Mouse (Mus musculus): ENCODE data around the gene Cdk15. TPM values are rescaled to one million over a fixed set of nuclear protein-coding genes. Genes with fewer than 3 reads are reported as not detected.

Gene Cdk15
- total RNA-seq, 1 experiment from 2014 or later: not detected

GRCm38 (mm10) chr1:59385641-59386040, 128.9 kb downstream of the Cdk15 start:
- no peak for ATAC-seq (replicated peaks in 1 of 2; ENCODE audit: insufficient read depth in 1 of 2, low FRiP score in 2 of 2, low TSS enrichment in 1 of 2, low read depth in 1 of 2, poor library complexity in 2 of 2, severe bottlenecking in 2 of 2)

- ATAC-seq (replicated peaks in 1 of 2; ENCODE audit: insufficient read depth in 1 of 2, low FRiP score in 2 of 2, low TSS enrichment in 1 of 2, low read depth in 1 of 2, poor library complexity in 2 of 2, severe bottlenecking in 2 of 2): no peak
These were observed 131.0 kb downstream of the Cdk15 start for GRCm38 (mm10) chr1:59387542-59388314.

- no peak for ATAC-seq (replicated peaks in 1 of 2; ENCODE audit: insufficient read depth in 1 of 2, low FRiP score in 2 of 2, low TSS enrichment in 1 of 2, low read depth in 1 of 2, poor library complexity in 2 of 2, severe bottlenecking in 2 of 2)
These were observed 132.5 kb downstream of the Cdk15 start for GRCm38 (mm10) chr1:59389181-59389580.

DNA sequence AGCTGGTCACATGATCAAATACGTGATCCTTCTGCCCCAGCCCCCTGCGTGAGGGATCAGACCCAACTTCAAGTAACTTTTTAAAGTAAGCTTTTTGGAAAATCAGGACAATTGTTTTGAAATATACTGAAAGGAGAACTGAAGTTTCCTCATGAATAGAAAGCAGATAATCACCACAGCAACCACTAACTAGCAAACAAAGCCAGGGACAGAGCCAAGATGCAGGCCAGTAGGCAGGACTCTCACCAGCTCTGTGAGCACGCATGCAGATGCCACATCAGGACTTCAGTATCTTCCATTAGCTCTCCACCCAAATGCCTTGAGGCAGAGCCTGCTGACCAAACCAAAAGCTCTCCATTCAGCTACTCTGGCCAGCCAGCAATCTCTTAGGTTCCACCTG, 135.0 kb downstream of the Cdk15 start:
- ATAC-seq (replicated peaks in 1 of 2; ENCODE audit: insufficient read depth in 1 of 2, low FRiP score in 2 of 2, low TSS enrichment in 1 of 2, low read depth in 1 of 2, poor library complexity in 2 of 2, severe bottlenecking in 2 of 2): no peak

- no peak for ATAC-seq (replicated peaks in 1 of 2; ENCODE audit: insufficient read depth in 1 of 2, low FRiP score in 2 of 2, low TSS enrichment in 1 of 2, low read depth in 1 of 2, poor library complexity in 2 of 2, severe bottlenecking in 2 of 2)
These were observed 137.4 kb downstream of the Cdk15 start for GRCm38 (mm10) chr1:59394072-59394471.

DNA sequence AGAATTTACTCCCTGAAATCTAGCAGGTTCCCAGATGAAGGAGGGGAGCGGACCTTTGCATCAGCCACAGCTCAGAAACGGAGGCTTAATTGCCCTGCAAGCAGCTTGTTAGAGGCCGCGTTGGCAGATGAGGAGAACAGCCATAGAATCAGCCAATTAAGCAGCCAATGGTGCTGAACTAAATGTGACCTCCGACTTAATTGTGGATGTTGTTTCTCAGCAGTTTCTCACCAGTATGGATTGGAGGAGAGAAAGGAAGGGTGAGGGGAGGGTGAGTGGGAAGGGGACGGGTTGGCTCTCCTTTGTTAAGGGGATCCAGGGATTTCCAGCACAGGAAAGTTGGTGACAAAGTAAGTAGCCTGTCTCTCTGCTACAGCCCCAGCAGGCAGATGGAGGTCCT, 137.9 kb downstream of the Cdk15 start:
- ATAC-seq (replicated peaks in 1 of 2; ENCODE audit: insufficient read depth in 1 of 2, low FRiP score in 2 of 2, low TSS enrichment in 1 of 2, low read depth in 1 of 2, poor library complexity in 2 of 2, severe bottlenecking in 2 of 2): no peak

DNA sequence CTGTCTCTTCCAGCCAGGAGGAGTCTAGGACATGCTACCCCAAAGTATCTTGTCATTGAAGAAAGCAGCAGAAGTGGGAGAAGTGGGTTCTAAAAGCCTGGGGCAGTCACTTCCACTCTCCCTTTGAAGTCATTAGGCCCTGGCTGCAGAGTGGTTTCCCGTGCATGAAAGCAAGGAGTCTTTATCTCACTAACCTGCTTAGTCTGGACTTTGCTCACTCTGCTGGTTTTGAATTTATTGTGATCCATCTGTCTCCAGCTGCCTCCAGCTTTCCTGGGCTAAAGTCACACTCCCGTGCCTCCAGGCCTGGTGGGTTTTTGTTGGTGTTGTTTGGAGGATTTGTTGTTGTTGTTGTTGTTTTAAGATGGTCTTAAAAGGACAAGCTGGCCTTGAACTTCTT, 139.3 kb downstream of the Cdk15 start:
- ATAC-seq (replicated peaks in 1 of 2; ENCODE audit: insufficient read depth in 1 of 2, low FRiP score in 2 of 2, low TSS enrichment in 1 of 2, low read depth in 1 of 2, poor library complexity in 2 of 2, severe bottlenecking in 2 of 2): no peak

- ATAC-seq (replicated peaks in 1 of 2; ENCODE audit: insufficient read depth in 1 of 2, low FRiP score in 2 of 2, low TSS enrichment in 1 of 2, low read depth in 1 of 2, poor library complexity in 2 of 2, severe bottlenecking in 2 of 2): no peak
These were observed 143.0 kb downstream of the Cdk15 start for GRCm38 (mm10) chr1:59399554-59400325.

GRCm38 (mm10) chr1:59401253-59401652, 144.5 kb downstream of the Cdk15 start:
- ATAC-seq (replicated peaks in 1 of 2; ENCODE audit: insufficient read depth in 1 of 2, low FRiP score in 2 of 2, low TSS enrichment in 1 of 2, low read depth in 1 of 2, poor library complexity in 2 of 2, severe bottlenecking in 2 of 2): no peak

Other genes starting within 250 kb of the Cdk15 start
- not detected in 2 replicates for gene C2cd6, start 162.0 kb upstream of the Cdk15 start, total RNA-seq (2017)
- 15.6 and 24.7 TPM in 2 replicates for gene Tmem237, start 136.5 kb upstream of the Cdk15 start, total RNA-seq (2017)
- gene Mpp4, start 93.5 kb upstream of the Cdk15 start, total RNA-seq (2017): 2.0 and 2.5 TPM in 2 replicates
- 18.6 and 21.5 TPM in 2 replicates for gene Als2, start 19.7 kb upstream of the Cdk15 start, total RNA-seq (2017)
- gene Fzd7, start 225.5 kb downstream of the Cdk15 start, total RNA-seq (2017): 5.0 and 6.9 TPM in 2 replicates